Mouse (Mus musculus) embryo, embryonic 10 days (tissue): Measurements from ENCODE around the gene Ptn.
"Not testable (repeated sequence)": the region's sequence is repeated elsewhere in the genome, so short reads cannot be mapped to it uniquely, and the experiment has no call there.

Source experiments
- DNase-seq: peaks from one replicate; pipeline ENCODE4 v3.0.0-alpha.2; 2015; ENCODE audit warnings: low spot score

Ptn gene

DNA sequence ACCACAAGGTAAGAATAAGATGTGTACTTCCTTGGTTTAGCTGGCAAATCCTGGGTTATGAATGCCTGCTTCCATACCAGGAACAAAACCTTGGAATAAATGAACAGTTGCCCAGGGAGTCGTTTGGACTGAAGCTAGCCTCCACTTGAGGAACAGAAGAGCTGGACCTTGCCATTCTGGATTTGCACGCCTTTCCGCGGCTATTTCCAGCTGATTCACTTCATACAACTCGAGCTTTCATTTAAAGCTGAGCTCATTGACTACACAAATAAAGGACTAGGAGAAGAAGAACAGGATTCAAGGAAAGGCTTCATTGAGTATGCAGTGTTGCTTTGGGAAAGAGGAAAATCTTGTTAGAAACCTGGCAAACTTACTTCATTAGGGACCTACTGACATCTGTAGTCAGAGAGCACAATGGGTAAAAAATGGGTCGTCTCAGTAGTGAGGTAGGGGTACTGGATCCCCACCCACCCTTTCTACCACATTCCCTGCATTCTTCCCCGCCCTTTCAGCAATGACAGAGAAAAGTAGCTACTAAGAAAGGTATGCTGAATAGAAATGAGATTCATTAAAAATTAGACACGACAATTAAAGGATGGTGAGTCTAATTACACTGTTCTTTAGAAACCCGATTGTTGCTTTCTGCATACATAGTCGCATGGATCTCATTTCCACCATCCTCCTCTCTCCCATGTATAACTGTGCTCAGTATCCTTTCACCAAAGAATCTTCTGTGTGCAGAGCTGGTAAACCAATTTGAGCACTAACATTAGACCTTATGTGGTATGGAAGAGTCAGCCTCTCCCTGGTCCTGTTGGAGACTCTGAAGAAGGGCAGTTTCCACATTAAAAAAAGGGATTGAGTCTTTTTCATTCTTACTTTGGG lies 54.8 kb downstream of the Ptn start:
- no peak for DNase-seq

- no peak for DNase-seq
Measured at GRCm38 (mm10) chr6:36752887-36753286, 57.1 kb downstream of the Ptn start.

DNA sequence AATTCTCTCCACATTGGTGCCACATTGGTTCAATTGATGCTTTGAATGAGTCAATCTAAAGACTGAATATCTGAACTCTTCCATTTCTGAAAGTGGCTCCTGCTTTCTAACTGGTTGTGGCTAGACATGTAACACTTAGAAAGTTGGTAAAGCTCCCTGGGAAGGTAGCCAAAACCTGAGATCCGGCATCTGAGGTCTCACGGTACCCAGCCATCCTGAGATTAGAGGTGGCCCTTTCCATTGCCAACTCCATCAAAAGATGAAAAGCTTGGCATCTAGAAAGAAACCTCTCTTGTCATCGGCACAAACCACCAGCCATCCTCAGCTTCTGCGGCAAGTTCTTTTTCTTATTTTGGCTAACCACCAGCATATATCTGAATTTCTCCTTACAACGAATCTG lies 70.2 kb downstream of the Ptn start:
- DNase-seq, result no peak

DNA sequence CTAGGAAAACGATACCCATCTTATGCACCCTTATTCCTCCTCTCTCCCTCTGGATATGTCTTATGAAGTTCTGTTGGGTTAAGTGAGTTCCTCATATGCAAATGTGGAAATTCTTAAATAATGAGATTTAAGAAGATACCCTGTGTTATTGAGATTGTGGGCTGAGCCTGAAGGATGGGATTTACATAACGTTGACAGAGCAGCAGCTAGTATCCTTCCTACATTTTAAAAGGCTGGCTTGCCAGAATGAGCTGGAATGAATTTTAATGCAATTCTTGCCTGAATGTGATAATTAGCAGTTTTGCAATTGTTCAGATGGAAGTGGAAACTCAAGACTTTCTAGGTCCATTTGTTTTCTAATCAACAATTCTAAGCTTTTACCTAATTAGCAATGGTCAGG lies 73.3 kb downstream of the Ptn start:
- DNase-seq, result no peak

DNA sequence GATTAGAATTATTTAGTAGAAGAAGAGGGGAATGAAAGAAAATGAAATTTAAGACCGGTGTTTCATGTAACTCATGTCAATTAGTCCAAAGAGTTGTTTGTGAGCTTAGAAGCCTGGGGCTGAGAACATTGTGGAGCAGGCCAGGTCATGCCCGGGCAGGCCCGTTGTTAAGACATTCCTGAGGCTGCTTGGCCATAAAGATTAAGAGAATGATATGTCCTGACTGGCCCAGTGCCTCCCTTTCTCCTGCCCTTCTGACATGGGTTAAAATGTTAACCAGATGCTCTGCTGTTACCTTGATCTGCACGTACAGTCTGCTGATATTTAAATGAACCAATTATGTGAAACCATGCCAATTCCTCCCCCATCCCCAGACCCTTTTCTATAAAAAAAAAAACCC lies 74.4 kb downstream of the Ptn start:
- DNase-seq, result not testable (repeated sequence)

GRCm38 (mm10) chr6:36729811-36730210 lies 80.2 kb downstream of the Ptn start:
- DNase-seq, result not testable (repeated sequence)

DNA sequence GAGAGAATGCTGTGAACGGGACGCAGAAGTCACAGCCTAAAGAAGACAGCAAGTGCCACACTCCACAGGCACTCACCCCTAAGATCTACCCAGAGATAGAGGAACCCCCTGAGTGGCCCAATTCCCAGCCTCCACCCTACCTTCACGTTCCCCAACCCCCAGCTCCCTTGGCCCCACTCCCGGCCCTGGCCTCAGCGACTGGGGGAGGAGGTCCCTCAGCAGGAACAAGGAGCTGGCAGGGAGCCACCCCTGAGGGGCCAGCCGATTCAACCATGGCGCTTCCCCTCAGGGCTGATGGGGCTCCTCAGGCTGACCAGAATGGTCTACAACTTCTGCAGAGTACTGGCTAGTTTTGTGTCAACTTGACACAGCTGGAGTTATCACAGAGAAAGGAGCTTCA lies 81.9 kb downstream of the Ptn start:
- no peak for DNase-seq

- no peak for DNase-seq
Measured at GRCm38 (mm10) chr6:36725509-36726160, 84.4 kb downstream of the Ptn start.

DNA sequence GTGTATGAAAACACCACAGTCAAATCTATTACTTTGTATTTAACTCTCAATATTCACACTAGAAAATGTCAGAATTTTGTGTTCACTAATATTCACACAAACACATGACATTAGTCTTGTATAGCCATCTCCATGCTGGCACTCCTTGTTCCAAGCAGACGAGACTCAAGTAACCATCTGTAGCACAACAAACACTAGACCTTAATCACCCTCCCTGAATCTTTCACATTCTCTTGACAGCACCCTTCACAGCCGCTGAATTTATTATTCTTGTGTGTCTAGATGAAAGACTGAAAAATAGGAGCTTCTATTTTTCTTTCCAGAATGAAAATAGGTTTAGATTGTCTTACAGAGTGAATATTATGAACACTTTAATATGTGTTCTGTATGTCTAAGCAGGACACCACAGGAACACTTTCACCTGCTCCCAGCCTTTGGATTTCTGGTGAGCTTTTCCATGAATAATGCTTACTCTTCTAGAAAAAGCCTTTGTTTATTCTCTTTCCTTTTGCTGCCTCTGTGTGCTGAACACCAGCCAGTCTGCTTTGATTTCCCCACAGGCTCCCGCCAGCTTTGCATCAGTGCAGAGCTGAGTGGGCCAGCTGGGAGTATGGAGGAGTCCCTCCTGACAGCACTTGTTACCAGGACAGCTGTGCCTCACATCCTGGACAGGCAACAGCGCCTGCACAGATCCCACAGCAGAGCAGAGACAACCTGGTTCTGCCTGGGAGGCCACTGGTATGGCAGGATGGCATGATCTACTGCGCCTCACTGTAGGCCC lies 87.1 kb downstream of the Ptn start:
- DNase-seq, result no peak

- no peak for DNase-seq
Measured at GRCm38 (mm10) chr6:36713329-36713728, 96.7 kb downstream of the Ptn start.

GRCm38 (mm10) chr6:36695481-36695880 lies 114.5 kb downstream of the Ptn start:
- peak; percentile 75 for DNase-seq

DNA sequence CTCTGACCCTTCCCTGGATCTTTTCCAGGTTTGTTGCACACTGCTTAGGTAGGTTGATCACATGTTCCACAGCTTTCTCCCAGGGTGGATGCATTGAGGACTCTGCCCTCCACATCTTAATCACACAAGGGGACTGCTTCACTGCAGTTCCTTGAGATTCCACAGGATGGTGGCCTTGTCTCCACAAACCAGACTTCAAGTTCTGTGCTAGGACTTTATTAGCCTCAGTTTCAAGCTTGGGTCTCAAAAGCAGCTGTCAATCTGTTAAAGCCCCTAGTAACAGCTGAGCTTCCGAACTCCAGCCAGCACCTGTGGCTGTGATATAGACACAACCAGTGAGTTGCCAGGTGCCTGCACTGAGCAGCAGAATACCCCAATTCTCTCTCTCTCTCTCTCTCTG lies 118.5 kb downstream of the Ptn start:
- DNase-seq, result peak; percentile 82

DNA sequence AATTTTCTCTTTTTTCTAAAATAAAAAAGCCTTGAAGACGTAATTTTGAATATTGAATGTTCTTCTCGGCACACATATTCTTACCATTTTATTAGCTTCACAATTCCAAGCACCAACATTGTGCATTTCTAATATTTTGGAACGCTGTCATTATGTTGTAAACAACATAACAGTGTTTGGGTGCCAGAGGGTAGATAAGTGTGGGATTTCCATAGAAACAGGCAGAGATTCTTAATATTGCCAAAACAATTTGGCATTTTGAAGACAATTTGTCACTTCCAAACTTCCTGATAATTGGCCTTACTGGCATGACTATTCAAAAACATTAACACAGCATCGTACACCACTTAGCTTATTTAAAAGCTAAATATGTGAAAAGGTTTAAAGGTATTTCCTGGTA lies 119.1 kb downstream of the Ptn start:
- DNase-seq, result no peak

- DNase-seq, result peak; percentile 58
Measured at GRCm38 (mm10) chr6:36676710-36677691, 133.0 kb downstream of the Ptn start.

GRCm38 (mm10) chr6:36672399-36673221 lies 137.4 kb downstream of the Ptn start:
- no peak for DNase-seq

GRCm38 (mm10) chr6:36671274-36671673 lies 138.7 kb downstream of the Ptn start:
- no peak for DNase-seq
